Mouse (Mus musculus) kidney, adult 18-20 months (tissue): ENCODE measurements around the gene Tbx21.
A peak's percentile ranks its signal among the peaks of the same experiment; 100 is the strongest.

Experiments used
- DNase-seq: peaks from one replicate; pipeline ENCODE4 v3.0.0; 2021

Gene Tbx21

GRCm38 (mm10) chr11:97080291-97080690 lies 34.8 kb downstream of the Tbx21 start:
- no peak for DNase-seq

GRCm38 (mm10) chr11:97078751-97079150 lies 36.4 kb downstream of the Tbx21 start:
- DNase-seq: no peak

- DNase-seq: no peak
Measured at GRCm38 (mm10) chr11:97074235-97074634, 40.9 kb downstream of the Tbx21 start.

- DNase-seq: peak; percentile 39
Measured at GRCm38 (mm10) chr11:97072533-97072932, 42.6 kb downstream of the Tbx21 start.

GRCm38 (mm10) chr11:97071129-97071528 lies 44.0 kb downstream of the Tbx21 start:
- no peak for DNase-seq

DNA sequence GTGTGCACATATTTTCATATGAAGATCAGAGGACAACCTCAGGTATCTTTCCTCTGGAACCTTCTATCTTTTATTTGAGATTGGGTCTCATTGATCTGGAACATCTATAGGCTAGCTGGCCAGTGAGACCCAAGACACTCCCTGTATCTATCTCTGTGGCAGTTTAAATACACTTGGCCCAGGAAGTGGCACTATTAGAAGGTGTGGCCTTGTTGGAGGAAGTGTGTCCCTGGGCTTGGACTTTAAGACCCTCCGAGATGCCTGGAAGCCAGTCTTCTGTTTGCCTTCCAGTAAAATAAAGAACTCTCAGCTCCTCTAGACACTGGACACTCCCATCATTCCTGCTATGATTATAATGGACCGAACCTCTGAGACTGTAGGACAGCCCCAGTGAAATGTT lies 45.4 kb downstream of the Tbx21 start:
- no peak for DNase-seq

DNA sequence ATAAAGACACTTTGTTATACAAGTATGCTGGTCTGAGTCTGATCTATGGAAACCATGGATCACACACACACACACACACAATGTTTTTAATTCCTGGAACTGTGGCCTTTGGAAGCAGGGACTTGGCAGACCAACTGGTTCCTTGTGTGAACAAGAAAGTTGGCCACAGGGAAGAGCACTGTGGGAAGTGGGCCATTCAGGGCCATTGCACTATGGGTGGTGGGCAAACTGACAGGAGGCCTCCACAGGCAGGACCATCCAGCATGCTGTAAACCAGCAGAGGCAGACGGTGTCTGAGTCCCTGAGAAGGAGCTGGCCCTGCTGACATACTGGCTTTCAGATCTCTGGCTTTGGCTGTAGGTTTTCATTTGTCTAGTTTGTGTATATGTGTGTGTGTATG lies 45.8 kb downstream of the Tbx21 start:
- no peak for DNase-seq

DNA sequence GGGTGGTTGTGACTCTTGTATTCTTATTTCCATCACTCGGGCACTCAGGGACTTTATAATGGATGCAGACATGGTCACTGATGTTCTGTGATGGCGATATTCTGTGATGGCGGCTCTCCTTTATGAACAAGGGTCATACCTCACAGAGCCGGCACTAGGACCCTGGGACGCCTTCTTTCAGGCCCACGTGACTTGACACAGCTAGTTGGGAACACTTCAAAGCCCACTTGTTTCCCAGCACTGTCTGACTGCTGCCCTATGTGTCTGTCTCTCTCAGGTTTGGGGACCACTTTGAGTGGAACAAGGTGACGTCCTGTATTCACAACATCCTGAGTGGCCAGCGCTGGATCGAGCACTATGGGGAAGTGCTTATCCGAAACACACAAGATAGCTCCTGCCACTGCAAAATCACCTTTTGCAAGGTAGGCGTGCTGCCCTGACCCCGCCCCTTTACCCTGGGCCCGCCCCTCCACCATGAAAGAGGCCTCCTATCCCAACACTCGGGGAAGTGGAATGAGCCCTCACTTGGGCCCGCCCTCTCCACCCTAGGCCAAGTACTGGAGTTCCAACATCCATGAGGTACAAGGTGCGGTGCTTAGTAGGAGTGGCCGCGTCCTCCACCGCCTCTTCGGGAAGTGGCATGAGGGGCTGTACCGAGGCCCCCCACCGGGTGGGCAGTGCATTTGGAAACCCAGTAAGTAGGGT lies 48.3 kb downstream of the Tbx21 start:
- DNase-seq: no peak

DNA sequence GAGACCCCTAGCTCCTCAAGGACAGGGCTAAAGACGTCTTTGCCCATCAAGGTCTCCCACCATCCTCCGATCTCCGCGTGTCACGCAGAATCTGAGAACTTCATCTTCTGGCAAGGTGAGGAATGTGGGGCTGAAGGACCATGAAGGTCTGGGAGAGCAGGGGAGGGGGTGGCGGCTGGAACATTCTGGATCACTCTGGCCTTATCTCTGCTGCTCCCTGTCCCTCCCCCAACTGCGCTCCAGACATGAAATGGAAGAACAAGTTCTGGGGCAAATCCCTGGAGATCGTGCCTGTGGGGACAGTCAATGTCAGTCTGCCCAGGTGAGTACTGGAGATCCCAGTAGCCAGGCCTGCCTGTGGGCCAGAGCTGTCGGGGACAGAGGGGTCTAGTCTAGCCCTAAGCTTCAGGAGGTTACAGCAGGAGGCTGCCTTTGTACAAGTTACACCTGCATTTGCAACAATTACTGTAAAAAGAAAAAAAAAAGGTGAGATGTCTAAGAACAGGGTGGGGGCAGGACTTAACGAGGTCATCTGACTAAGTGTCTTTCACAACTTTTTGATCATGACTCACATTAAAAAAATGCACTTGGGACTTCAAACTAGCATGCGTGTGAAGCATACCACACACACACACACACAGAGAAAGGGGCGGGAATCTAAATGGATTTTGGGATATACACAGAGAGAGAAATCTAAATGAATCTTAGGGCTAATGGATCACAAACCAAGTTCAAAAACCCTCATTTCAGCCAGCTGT lies 49.4 kb downstream of the Tbx21 start:
- no peak for DNase-seq

DNA sequence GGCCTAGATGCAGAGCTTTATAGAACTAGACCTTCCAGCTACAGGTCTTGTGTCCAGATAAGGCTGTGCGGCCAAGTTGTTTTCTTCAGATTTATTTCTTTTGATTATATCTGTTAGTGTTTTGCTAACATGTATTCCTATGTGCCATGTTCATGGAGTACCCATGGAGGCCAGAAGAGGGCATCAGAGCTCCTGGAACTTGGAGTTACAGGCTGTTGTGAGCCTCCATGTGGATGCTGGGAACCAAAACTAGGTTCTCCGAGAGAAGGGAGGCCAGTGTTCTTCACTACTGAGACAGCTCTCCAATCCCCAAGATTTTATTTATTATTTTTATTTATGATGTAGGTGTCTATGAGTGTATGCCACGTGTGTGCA lies 51.2 kb downstream of the Tbx21 start:
- no peak for DNase-seq

- DNase-seq: no peak
Measured at GRCm38 (mm10) chr11:97063274-97063920, 51.7 kb downstream of the Tbx21 start.

- DNase-seq: peak; percentile 55
Measured at GRCm38 (mm10) chr11:97052219-97052646, 62.9 kb downstream of the Tbx21 start.

- DNase-seq: peak; percentile 20
Measured at GRCm38 (mm10) chr11:97050944-97051586, 64.1 kb downstream of the Tbx21 start.

GRCm38 (mm10) chr11:97050216-97050943 lies 64.8 kb downstream of the Tbx21 start, which contains the start of gene Osbpl7:
Gene Osbpl7 (plus strand): TSS chr11:97050628.
- peak; percentile 67 for DNase-seq

DNA sequence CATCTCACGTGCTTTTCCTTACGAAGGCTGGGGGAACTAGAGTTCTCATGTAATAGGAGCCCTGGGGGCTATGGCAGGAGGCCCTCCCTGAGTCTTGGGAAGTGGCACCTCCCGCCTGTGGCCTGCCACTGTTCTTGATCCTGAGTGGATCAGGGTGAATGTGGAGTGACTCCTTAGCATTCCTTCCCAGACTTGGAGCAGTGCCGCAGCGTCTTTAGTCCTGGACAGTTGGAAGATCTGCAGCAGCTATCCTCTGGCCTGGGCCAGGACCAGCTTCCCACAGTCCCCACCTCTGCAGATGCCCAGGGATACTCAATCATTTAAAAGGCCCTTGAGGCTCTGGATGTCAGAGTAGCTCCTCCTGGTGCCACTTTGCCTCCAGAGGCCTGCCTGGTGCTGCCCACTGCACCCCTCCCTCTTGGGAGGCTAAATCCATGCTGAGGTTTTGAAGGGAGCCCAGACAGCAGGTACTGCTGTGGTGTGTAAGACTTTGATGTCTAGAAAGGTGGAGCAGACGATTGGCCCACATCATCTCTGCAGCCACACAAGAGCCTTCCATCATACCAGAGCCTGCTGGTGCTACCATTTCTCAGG lies 65.5 kb downstream of the Tbx21 start:
- DNase-seq: no peak

DNA sequence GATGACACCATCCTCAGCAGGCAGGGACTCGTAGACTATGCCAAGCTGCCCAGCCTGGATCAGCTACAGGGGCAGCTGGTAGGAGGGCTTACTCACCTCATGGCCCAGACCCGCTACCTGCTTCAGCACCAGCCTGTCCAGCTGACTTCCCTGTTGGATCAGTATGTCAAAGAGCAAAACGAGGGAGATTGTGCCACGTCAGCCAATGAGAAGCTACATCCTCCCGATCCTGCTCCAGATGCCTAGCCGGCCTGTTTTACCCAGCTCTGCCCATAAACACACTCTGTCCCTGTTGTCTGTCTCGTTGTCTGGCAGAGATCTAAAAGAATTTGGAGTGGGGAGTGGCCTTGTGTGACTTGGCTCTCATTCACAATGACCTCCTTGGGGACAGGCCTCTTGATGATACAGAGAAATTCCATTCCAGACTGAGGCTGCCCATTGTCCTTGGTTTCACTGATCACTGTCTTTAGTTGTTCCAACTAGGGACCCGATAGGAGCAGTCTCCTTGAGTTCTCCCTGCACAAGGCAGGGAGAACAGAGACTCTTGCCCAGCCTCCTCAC lies 67.0 kb downstream of the Tbx21 start:
- DNase-seq: no peak
